Mouse (Mus musculus) heart, postnatal 0 days (tissue): ENCODE results near the gene Gorasp1.

Experiments
- CTCF ChIP-seq: IDR thresholded peaks from 2 replicates; pipeline ENCODE4 v1.5.1; 2016; ENCODE audit warnings: antibody characterized with exemption, control low read depth, low read depth
- EP300 ChIP-seq: IDR thresholded peaks from 2 replicates; pipeline ENCODE4 v1.6.1; 2016; ENCODE audit warnings: antibody characterized with exemption, low read depth

DNA sequence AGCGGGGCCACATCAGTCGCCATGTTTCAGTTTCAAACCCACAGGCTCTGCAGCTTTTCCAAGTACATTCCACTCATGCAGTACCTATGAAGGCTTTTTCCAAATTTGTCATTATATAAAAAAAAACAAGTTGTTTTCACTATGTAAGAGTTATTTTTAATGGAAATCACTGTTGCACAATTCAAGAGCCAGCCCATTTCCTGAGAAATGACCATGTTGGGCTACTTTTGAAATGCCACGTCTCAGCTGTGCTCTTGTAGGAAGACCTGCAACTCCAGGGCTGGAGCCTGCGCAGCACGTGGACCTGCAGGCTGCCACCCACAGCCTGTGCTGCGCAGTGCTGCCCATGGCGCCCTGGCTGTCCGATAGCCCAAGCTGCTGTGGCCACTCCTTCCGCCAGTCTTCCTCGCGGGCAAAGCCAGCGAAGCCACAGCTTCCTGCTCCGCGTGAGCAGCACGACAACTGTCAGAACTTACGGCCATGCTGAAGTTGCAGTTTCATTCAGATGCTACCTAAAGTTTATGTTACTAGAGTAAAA is 12.2 kb downstream of the Gorasp1 start:
- no peak for TF ChIP-seq CTCF
- TF ChIP-seq EP300, result no peak
